Mouse (Mus musculus) lung, adult 2 months (tissue): ENCODE measurements around the gene Hus1b.

Experiments
- CTCF ChIP-seq: fragments of 200-500 bp; IDR thresholded peaks from 2 replicates; pipeline ENCODE4 v1.5.1; 2011; ENCODE audit warnings: mild to moderate bottlenecking, low read length, control low read depth; ENCODE audit not compliant: insufficient read depth
- POLR2A ChIP-seq: fragments of 200-500 bp; IDR thresholded peaks from 2 replicates; pipeline ENCODE4 v1.6.1; 2011; ENCODE audit warnings: low read depth, mild to moderate bottlenecking, control low read depth, low read length, borderline replicate concordance; ENCODE audit errors: extremely low read depth

DNA sequence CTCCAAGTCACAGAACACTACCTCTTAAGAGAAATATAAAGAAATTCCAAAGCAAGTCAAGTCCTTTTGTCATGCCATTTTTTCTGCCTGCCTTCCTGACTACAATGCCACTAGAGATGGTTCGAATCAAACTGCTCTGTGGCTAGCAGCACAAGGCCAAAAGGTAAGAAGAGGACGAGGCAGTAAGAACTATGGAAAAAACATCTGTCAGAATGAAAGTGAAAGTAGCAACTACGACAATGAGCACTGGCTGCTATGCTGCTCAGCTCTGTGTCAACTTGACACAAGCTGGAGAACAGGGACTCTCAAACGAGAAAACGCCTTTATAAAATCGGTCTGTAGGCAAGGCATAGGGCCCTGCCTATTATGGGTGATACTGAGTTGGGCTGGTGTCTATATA, 14.6 kb downstream of the Hus1b start:
- TF ChIP-seq POLR2A: no peak
- TF ChIP-seq CTCF: no peak
